Mouse (Mus musculus): ENCODE results near the gene Irf2bpl.

The Irf2bpl gene

DNA sequence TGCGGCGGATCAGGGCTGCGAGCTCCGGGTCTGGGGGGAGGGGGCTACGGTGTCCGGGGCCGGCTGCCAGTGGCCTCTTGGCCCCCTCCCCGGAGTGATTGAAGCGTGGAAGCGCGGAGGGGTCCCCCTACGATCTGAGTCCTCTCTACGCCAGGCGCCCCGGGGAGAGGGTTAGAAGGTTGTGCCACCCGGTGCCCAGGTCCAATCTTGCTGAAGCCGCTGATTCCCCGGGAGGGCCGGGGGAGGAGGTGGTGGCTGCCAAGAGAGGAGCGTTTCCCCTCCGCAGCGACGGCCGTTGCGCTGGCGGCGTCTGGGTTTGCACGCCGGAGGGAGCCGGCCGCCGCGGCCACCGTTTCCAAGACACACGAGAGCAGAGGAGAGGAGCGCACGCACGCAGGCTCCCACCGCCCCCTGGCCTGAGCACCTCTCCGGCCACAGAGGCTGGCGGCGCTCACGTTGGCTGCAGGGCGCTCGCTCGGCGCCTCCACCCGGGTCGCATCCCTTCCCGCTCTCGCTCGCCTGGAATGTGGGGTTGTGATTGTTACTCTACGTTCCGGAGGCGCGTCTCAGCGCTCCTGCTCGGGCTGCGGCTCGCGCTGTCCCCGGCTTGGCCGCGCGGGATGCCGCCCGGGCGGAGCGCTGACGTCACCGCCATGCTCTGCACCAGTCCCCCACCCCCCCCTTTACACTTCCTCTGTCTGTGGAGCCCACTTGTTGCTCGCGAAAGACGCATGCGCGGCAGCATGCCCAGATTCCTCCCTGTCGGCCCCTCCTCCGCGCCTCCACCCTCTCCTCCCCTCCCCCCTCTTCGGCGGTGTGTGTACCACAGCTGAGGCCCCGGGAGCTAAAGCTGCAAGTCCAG is at the start of gene Irf2bpl:
TSS of gene Irf2bpl (minus strand) at position 602 of the 862 bp plus-strand sequence.
- peak; percentile 99 for DNase-seq (ENCODE audit: low spot score)

DNA sequence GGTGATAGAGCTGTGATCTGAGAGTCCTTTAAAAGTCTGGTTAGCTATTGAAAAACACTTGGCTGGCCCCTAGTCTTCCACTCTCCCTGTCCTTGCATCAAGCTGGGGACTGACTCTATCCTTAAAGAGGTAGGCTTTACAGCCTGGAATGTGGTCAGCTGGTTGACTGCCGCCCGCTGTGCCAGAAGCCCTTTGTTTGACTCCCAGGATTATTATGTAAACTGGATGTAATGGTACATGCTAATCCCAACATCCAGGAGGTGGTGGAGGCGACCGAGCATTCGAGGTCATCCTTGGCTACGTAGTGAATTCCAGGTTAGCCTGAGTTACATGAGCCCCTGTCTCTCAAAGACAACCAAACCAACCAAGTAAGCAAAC is 48.0 kb upstream of the Irf2bpl start:
- peak; percentile 54 for DNase-seq (ENCODE audit: low spot score)

DNA sequence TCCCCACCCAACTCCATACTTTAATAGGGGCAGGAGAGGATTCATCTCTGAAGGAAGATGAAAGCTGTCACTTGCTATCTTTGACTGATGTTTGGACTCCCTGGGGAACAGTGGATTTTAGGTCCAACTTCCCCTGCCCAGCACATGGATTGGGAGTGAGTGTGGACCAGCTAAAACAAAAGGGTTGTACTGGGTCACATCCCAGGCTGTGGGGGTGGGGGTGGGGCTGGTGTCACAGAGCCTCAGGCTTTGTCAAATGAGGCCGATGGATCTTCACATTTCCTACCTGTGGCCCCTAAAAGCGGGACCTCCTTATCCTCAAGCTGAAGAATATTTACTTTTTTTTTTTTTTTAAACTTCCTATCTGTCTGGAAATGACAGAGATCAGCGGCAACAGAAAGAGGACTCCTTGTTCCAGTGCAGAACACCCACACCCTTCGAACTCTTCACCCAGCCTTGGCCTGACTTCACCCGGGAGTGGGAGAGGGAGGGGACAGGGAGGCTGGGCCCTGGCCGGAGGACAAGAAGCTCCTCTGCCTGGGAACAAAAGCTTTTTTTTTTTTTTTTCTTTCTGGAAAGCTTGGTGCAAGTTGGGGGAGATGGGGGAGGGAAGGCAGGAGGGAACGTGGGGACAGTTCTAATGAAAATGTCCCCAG is 47.4 kb upstream of the Irf2bpl start:
- DNase-seq (ENCODE audit: low spot score), result peak; percentile 83

DNA sequence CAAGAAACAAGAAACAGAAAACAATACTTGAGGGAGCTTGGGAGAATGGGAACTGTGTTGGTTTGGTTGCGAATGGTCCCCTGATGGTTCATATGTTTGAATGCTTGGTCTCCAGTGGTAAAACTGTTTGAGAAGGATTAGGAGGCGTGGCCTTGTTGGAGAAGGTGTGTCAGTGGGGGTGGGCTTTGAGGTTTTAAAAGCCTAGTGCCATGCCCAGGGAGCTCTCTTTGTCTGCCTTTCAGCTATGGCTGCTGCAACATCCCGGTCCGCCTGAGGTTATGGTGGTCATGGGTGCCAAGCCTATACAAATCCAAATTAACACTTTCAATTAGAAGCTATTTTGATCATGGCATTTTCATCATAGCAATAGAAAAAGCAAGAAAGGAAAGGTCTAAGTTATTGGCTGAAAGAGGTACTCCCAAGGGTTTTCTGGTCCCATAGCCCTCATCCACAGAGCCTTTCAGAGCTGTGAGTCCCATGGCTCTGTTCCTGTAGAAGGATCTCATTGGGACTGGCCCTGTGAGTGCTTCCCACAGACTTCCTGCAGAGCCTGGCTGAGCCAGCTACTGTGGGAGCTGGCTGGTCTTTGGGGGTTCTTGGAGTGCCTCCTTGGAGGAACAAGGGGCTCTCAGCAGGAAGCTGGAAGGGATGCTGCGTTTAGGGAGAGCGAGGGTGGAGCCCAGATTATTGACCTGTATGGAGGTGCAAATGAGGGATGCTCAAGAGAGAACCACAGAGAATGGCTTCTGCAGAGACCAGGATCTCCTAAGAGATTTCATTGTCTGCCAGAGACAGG is 46.5 kb upstream of the Irf2bpl start:
- no peak for DNase-seq (ENCODE audit: low spot score)

DNA sequence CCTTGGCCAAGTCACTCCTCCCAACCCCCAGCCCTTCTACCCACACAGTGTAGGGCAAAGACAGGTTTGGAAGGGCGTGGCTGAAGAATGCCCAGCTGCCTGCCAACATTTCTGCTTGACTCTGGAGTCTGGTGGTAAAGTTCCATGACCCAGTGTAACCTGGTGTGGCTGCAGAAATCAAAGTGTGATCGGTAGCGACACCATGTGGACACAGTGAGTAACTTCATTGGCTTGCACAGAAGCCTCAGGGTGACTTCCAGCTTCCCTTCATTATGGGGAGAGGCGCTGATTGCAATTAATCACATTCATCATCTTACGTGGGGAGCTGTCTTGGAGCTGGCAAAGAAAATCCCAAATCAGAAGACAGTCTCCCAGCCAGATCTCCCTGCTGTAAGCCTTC is 39.2 kb upstream of the Irf2bpl start:
- peak; percentile 96 for DNase-seq (ENCODE audit: low spot score)

DNA sequence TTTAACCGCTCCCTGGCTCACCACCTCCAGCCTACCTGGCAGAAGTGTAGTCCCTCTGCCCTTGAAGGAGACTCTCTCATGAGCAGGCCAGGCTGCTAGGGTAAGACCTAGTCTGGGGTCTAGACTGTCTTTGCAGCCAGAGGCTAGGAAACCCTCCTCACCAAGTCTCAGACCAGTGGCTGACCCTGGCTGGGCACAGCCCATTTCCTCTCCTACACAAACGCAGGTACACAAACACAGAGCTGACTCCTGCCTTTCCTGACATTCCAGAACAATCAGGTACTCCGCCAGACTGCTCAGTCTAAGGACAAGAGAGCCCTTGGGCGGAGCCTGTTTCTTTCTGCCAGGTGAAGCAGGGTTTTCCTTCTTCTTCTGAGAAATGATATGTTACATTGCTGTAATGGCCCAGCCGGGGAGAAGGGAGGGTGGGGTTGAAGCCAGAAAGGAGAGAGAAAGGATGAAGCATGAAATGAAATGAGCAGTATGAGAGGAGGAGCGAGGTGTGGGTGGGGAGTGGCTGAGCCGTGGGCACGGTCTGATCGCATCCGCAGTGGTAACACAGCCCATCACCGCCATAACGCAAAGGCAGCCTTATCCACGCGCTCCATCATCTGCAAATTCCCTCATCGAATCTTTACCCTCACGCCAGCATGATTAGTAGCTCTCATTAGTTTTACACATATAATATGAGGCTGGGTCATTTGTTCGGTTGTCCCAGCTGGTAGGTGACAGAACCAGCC is 34.6 kb upstream of the Irf2bpl start:
- no peak for DNase-seq (ENCODE audit: low spot score)

DNA sequence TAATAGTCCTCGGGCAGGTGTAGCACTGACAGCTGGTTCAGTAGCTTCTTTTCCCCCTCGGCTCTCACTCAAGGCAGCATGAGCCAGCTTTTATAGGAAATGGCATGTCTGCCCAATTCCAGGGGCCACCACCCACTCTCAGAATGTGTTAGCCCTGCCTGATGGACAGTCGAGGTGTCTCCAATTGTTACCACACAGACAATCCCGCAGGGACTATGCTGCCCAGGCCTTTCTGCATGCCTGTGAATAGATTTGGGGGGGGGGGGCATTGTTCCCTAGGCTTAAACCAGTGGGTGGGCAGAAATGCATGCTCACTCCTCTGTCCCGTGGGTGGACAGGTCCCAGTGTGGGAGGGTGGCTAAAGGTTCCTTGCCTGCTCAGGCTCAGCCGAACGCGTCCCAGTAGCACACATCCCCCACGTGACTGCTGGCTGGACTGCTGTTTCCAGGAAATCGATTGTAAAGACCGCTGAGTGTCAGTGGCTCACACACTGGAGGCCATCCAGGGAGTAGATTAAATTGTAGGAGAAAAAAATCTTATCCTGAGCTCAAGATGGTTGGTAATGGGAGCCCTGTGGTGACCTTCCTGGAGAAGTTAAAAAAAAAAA is 33.9 kb upstream of the Irf2bpl start:
- DNase-seq (ENCODE audit: low spot score), result peak; percentile 58

DNA sequence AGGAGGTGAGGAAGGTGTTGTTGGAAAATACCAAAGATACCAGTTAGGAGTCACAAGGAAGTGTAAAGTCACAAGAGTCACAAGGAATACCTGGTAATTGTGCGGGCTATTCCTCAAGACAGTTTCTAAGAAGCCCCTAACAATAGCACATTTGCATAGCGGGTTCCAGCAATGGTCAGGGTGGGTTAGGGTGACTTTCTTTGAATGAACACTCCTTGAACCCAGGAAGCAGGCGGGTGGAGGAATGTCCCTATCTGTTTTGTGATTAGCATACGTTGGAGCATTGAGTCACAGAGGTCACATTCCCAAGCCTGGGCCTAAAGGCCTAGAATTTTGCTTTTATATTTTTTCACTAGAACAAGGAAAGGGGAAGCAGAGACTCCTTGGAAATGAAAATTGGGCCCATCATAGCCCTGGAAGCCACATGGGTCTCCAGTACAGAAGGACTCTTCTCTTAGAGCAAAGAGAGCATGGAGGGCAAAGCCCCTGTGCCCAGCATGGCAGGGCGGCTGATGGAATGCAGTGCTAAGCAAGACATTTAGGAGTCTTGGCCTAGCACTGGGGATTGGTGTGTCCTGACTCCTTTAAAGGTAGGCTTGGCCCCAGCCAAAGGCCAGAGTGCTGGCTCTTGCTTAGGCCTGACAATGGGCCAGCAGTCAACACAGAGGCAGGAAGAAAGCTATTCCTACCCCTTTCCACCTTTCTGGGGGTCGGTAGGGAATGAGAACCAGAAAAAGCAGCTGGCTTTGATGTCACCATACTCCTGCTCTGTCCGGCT is 32.4 kb upstream of the Irf2bpl start:
- DNase-seq (ENCODE audit: low spot score), result no peak

DNA sequence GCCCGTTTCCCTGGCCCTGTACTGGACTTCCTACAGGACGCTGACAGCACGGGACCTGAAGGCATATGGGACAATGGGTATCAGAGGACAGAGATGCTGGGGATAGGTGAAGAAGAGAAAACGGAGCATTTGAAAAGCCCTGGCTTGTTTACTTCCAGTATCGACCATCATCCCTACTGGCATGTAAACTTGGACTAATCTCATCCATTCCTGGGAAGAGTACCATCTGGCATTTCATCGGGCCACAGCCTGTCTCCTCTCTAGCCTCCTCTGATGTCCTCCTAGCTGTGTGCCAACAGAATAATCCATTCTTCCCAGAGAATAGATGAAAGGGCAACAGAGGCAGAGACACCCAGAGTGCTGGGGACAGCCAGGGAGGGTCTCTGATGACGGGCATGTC is 31.0 kb upstream of the Irf2bpl start:
- no peak for DNase-seq (ENCODE audit: low spot score)

DNA sequence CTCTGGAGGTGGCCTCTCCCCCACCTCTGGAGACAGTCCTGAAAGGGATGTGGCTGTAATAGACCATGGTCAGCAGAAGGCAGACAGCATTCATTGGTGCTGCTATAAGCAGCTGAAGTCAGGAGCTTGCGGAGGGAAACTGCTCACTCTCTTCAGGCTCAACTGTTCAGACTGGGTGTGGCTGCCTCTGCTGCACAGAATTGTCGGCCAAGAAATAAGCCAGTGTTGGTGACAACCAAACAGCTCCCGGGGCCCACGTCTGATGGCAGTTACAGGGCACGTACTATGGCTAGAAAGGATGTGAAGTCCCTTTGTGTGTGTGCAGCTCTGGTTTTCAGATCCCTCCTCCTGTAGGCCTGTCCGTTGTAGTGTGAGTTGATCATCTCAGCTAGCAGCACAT is 30.2 kb upstream of the Irf2bpl start:
- DNase-seq (ENCODE audit: low spot score), result no peak

DNA sequence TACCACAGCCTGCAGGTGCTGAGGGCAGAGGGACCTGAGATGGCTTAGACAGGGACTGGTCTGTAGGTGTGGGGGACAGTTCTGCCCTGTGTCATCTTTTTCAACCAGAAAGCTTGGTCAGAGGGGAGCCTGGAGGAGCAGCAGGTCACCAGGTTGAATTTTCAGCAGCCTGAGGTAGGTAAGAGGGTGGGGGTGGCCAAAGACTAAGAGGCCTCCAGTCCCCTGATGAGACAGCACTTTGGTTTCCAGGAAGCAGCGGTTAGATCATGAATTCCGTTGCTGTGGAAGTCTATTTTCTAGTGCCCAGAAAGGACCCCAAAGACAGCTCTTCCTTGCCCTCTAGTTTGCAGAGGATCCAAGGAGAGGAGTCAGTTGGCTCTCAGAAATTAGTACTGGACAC is 29.8 kb upstream of the Irf2bpl start:
- no peak for DNase-seq (ENCODE audit: low spot score)

DNA sequence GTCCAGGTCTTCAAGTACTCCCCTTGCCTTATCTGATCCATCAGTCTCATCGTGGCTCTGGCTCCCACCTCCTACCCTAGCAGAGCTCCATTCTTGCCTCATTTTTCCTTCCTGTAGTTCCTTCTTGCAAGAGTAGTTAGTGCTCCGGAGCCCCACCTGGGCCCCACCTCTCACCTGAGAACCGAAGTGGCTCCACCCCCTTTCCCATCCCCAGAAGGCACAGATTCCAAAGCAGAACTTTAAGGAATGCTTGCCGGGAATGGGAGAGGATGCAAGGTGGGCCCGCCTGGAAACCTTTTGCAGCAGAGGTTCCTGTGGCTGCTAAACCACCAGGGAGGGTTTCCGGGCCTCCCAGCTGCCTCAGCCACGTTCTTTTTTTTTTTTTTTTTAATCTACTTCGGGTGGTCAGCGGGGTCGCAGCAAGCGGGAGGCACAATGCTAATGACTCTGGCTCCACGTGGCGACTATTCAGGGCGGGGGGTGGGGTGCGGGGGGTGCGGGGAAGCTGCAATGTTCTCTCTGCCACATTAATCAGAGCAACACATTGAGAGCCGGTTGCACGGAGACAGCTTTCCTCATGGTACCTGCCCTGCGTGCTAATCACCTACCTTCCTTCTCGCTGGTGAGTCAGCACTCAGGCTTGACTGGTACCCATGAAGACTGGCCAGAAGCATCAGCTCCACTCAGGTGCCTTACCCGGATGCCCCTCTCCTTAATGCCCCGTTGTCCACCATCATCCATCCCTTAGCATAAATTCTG is 27.9 kb upstream of the Irf2bpl start:
- DNase-seq (ENCODE audit: low spot score), result no peak

DNA sequence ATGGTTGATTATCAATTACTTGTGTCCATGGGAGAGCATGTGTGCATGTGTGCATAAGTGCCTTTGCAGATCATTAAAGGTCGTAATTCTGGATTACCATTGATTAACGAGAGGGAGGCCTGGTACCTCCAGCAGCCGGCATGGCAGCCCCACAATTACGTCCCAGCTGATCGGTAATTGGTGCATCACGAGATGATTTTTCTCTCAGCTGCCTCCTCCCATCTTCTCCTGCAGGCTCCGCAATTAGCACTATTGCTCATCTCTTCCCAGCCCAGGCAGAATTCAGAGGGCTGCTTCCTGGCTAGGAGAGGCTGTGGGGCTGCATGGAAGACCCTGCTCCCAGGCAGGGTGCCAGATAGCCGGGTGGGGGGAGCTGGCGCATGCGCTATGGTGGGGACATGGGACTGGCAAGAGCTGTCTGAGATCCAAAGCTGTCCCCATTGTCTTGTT is 26.9 kb upstream of the Irf2bpl start:
- no peak for DNase-seq (ENCODE audit: low spot score)

DNA sequence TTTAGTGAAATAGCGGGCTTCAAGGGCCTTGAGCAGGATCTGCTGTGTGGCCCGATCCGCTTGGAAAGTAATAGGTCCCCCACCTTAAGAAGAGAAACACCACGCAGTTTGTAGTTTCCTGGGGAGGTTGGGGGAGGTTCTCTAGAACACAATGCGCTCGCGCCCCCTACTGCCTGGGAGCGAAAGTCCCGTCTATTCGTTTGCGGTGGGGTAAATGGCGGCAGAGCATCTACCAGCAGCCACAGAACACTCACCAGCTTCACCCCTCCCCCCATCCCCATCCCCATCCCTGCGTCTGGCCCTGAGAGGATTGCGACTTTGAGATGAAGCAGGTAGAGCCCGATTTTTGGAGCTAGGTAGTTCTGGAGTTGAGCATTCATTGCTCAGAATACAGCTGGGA is 21.8 kb upstream of the Irf2bpl start:
- DNase-seq (ENCODE audit: low spot score), result peak; percentile 86

DNA sequence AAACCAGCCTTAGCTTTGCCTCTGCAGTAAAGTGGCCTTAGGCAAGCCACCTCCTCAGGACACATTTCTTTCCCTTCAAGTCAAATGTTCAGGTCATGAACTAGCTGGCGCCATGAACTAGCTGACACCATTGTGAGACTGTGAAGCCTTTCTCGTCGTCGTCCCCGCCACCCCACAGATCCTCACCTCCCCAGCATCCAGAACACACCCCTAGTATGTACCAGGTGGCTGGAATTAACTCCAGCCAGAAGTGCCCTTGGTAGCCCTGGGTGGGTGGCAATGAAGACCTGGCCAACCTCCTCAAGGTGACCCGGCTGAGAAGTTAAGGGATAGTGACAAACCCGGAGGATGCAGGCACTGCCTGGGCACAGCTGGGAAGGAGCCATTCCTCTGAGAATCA is 21.3 kb upstream of the Irf2bpl start:
- no peak for DNase-seq (ENCODE audit: low spot score)

DNA sequence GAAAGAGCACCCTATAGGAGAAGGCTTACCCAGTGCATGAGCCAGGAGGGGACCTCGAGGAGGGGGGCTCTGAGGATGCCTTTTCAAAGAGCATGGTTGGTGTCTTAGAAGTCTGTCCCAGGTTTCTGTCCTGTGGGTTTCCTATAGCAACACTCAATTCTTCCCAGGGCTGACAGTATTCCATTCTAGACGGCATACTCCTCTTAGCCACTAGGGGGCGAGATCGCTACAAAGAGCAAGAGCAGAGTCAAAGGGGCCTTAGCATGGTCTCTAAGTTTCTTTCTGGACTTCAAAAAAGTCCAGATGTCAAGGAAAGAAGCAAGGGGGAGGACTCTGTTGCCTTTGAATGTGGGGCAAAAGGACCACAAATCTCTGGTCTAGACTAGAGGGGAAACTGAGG is 20.6 kb upstream of the Irf2bpl start:
- DNase-seq (ENCODE audit: low spot score), result peak; percentile 58

DNA sequence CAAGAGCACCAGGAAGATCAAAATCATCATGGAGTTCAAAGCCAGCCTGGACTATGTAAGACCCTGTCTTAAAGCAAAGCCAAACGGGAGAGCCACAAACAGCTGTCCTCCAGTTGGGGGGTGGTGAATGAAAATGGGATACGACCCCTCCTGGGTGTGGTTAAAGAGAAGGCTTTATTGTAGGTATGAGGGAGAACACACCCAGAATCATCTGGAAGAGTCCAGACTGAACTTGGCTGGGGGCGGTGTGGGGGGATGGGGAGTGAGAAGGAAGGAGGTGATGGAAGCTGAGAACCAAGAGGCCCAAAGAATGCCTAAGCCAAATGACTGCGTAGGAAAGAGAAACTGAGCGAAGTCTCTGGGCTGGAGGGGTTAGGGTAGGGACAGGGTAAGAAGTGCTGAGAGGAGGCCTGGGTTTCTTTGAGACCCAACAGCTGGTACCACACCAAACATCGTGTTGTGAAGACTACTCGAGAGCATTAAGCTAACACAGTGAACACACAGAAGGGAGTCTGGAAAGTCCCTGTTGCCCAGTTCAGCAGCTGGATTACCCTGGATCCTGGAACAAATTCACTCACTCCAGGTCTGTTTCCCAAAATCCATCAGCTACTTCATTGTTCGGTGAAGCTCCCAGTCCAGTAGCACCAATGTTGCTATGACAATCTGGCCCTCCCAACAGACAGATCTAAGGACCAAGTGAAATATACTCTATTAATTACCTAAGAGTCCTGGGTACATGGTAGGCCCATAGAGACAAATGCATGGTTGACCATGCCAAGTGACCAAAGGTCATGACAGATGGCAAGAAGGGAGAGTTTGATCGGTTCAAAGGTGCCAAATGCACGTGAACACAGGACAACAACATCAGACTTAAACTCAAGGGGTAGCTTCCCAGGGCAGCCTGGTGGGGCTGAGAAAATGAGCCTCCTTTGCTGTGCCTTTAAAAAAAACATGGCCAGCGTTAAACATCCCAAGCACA is 19.5 kb upstream of the Irf2bpl start:
- no peak for DNase-seq (ENCODE audit: low spot score)

DNA sequence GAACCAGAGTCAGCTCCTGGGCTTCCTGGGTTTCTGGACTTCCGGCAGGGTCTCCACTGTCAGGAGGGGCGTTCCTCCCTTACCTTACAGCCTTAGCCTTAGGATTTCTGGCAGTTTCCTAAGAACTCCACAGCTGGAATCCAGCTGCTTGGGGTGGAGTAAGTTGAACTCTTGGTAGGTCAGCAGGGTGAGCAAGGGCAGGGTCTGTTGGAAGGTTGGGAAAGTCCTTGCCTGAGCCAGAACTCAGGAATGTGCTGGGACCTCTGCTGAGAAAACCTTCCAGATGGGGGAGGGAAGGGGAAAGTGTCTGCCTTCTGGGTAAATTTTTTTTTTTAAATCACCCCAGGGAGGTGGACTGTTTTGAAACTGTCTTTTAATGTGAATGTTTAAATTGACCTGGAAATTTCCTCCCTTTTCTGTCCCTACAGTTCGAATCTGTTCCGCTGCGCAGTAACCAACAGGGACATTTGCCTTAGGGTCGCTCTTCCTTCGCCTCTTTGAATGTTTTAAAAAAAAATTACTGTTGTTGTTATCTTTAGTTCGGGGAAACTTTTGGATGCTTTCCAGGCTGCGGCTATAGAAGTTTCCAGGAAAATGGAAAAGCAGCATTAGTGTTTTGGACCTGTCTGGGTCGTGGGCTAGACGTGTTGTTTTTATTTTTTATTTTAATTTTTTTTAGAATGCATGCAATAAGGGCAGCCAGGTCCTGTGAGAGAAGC is 15.0 kb upstream of the Irf2bpl start:
- DNase-seq (ENCODE audit: low spot score), result peak; percentile 83

All from adipocyte (in vitro differentiated cells).